Mouse (Mus musculus) hindbrain, postnatal 0 days (tissue): ENCODE measurements around the gene Psd4. TPM values are rescaled to one million over a fixed set of nuclear protein-coding genes. Genes with fewer than 3 reads are reported as not detected.

ENCODE experiments used
- ATAC-seq: fragments of 200-750 bp; cut with Nextera tagmentation; 2 replicates; pipeline ENCODE4 v1.8.0; 2017; ENCODE audit warnings: mild to moderate bottlenecking, moderate TSS enrichment, moderate library complexity
- DNase-seq: peaks from one replicate; pipeline ENCODE4 v3.0.0-alpha.2; 2015; ENCODE audit warnings: low spot score
- H3K27ac ChIP-seq: fragments of 300-500 bp; sonication (generic); 2 replicates; pipeline ENCODE4 v1.5.1; 2014; ENCODE audit warnings: mild to moderate bottlenecking
- H3K27me3 ChIP-seq: fragments of 300-500 bp; sonication (generic); 2 replicates; pipeline ENCODE4 v1.6.1; 2014; ENCODE audit warnings: low read length, mixed read lengths; ENCODE audit not compliant: insufficient read depth
- H3K36me3 ChIP-seq: fragments of 300-500 bp; sonication (generic); 2 replicates; pipeline ENCODE4 v1.6.1; 2014; ENCODE audit warnings: low read length, mixed read lengths; ENCODE audit not compliant: insufficient read depth
- H3K4me1 ChIP-seq: fragments of 300-500 bp; sonication (generic); 2 replicates; pipeline ENCODE4 v1.6.1; 2014; ENCODE audit warnings: antibody characterized with exemption, low read length, mixed read lengths; ENCODE audit not compliant: insufficient read depth
- H3K4me2 ChIP-seq: fragments of 300-500 bp; sonication (generic); 2 replicates; pipeline ENCODE4 v1.6.1; 2014; ENCODE audit warnings: low read depth, mild to moderate bottlenecking, low read length, moderate library complexity, mixed read lengths
- H3K4me3 ChIP-seq: fragments of 300-500 bp; sonication (generic); 2 replicates; pipeline ENCODE4 v1.5.1; 2014; ENCODE audit warnings: low read length
- H3K9ac ChIP-seq: fragments of 300-500 bp; sonication (generic); replicated peaks from 2 replicates; pipeline ENCODE4 v1.6.1; 2014; ENCODE audit warnings: mild to moderate bottlenecking, low read length, moderate library complexity, mixed read lengths
- H3K9me3 ChIP-seq: fragments of 300-500 bp; sonication (generic); 2 replicates; pipeline ENCODE4 v1.6.1; 2016; ENCODE audit warnings: low read length, mixed read lengths
- CTCF ChIP-seq: IDR thresholded peaks from 2 replicates; pipeline ENCODE4 v1.5.1; 2016; ENCODE audit warnings: antibody characterized with exemption, control low read depth, low read depth
- WGBS: fragments of 180-500 bp; shearing (Covaris S2); extraction: QIAGEN DNeasy Blood & Tissue Kit; methylation state at CpG from one replicate; pipeline ENCODE4 v1.1.7; 2014; 5-methylcytosine and 5-hydroxymethylcytosine counted together
- polyA plus RNA-seq: library from polyadenylated mRNA; unstranded; fragments of >200 nt; fragmentation: Nextera tagmentation; extraction: Ambion mirVana; gene quantifications from 2 replicates; pipeline ENCODE4 v1.2.1, GENCODE M21; 2015
- total RNA-seq: library from RNA; depleted of rRNA; stranded (reverse); fragments of >200 nt; gene quantifications from 2 replicates; pipeline ENCODE4 v1.2.3, GENCODE M21; 2014

Gene Psd4
- total and polyA plus RNA-seq, 2 experiments from 2014 or later = 1.2 to 7.0 TPM

- peak; percentile 67 for ATAC-seq
- no peaks in the 10 kb centered on the region for H3K36me3 ChIP-seq
- H3K9me3 ChIP-seq = no peaks in the 10 kb centered on the region
- no peaks in the 10 kb centered on the region for H3K27me3 ChIP-seq
- H3K27ac ChIP-seq = peak overlapping the region; percentile 27; the same call in 1 of the 2 replicates
- peak; percentile 54 for DNase-seq
- H3K4me1 ChIP-seq = 0 out of 2 replicates have a peak, but pooled peaks cover 7% of the 10 kb centered on the region
- no peak overlapping the region for H3K4me2 ChIP-seq
- 6% methylated on average over 9 of the region's 9 CpGs for WGBS
- H3K4me3 ChIP-seq = no peak overlapping the region
- no peak for TF ChIP-seq CTCF
- H3K9ac ChIP-seq = no peak overlapping the region
Measured at GRCm38 (mm10) chr2:24416668-24417067, 49.3 kb downstream of the Psd4 start.

- H3K9ac ChIP-seq = no peak overlapping the region
- DNase-seq (no peak), ATAC-seq (peak; percentile 37; the same call in 1 of the 2 replicates)
- H3K9me3 ChIP-seq = no peaks in the 10 kb centered on the region
- WGBS = 14% methylated on average over 2 of the region's 2 CpGs
- H3K27ac ChIP-seq = peak overlapping the region; percentile 27; the same call in 1 of the 2 replicates
- 0 out of 2 replicates have a peak, but pooled peaks cover 7% of the 10 kb centered on the region for H3K4me1 ChIP-seq
- no peaks in the 10 kb centered on the region for H3K36me3 ChIP-seq
- TF ChIP-seq CTCF = no peak
- no peaks in the 10 kb centered on the region for H3K27me3 ChIP-seq
- no peak overlapping the region for H3K4me3 ChIP-seq
- no peak overlapping the region for H3K4me2 ChIP-seq
Measured at GRCm38 (mm10) chr2:24417106-24417505, 49.7 kb downstream of the Psd4 start.

- H3K4me1 ChIP-seq = 0 out of 2 replicates have a peak, but pooled peaks cover 7% of the 10 kb centered on the region
- H3K9me3 ChIP-seq = no peaks in the 10 kb centered on the region
- no peak for TF ChIP-seq CTCF
- H3K4me3 ChIP-seq = no peak overlapping the region
- no peaks in the 10 kb centered on the region for H3K36me3 ChIP-seq
- H3K9ac ChIP-seq = no peak overlapping the region
- 89% methylated on average over 4 of the region's 4 CpGs for WGBS
- ATAC-seq (no peak), DNase-seq (no peak)
- no peak overlapping the region for H3K4me2 ChIP-seq
- no peak overlapping the region for H3K27ac ChIP-seq
- no peaks in the 10 kb centered on the region for H3K27me3 ChIP-seq
Measured at GRCm38 (mm10) chr2:24417564-24417963, 50.2 kb downstream of the Psd4 start.

GRCm38 (mm10) chr2:24421211-24421863 lies 54.0 kb downstream of the Psd4 start:
- no peak for TF ChIP-seq CTCF
- ATAC-seq = no peak
- Histone ChIP-seq H3K9me3 (no peaks in the 10 kb centered on the region), H3K4me1 (0 out of 2 replicates have a peak, but pooled peaks cover 7% of the 10 kb centered on the region), H3K4me2 (no peak overlapping the region), H3K4me3 (no peak overlapping the region), H3K9ac (no peak overlapping the region), H3K27ac (no peak overlapping the region), H3K36me3 (no peaks in the 10 kb centered on the region), H3K27me3 (no peaks in the 10 kb centered on the region)
- 82% methylated on average over 6 of the region's 6 CpGs for WGBS
- no peak for DNase-seq

- Histone ChIP-seq H3K9me3 (no peaks in the 10 kb centered on the region), H3K27me3 (no peaks in the 10 kb centered on the region), H3K9ac (no peak overlapping the region), H3K4me1 (no peaks in the 10 kb centered on the region), H3K4me3 (no peak overlapping the region), H3K4me2 (no peak overlapping the region), H3K27ac (no peak overlapping the region), H3K36me3 (no peaks in the 10 kb centered on the region)
- no peak for TF ChIP-seq CTCF
- ATAC-seq (no peak), DNase-seq (no peak)
- WGBS = 71% methylated on average over 3 of the region's 3 CpGs
Measured at GRCm38 (mm10) chr2:24422815-24423214, 55.4 kb downstream of the Psd4 start.

GRCm38 (mm10) chr2:24425630-24426029 lies 58.2 kb downstream of the Psd4 start:
- Histone ChIP-seq H3K27ac (no peak overlapping the region), H3K9me3 (no peaks in the 10 kb centered on the region), H3K4me1 (no peaks in the 10 kb centered on the region; the same call in 1 of the 2 replicates), H3K4me2 (no peak overlapping the region), H3K9ac (no peak overlapping the region), H3K36me3 (no peaks in the 10 kb centered on the region), H3K4me3 (no peak overlapping the region), H3K27me3 (no peaks in the 10 kb centered on the region)
- ATAC-seq (no peak), DNase-seq (no peak)
- no peak for TF ChIP-seq CTCF
- 87% methylated on average over 2 of the region's 2 CpGs for WGBS
